ENCODE assay signal across 15 mouse cellular contexts in the genomic region with DNA sequence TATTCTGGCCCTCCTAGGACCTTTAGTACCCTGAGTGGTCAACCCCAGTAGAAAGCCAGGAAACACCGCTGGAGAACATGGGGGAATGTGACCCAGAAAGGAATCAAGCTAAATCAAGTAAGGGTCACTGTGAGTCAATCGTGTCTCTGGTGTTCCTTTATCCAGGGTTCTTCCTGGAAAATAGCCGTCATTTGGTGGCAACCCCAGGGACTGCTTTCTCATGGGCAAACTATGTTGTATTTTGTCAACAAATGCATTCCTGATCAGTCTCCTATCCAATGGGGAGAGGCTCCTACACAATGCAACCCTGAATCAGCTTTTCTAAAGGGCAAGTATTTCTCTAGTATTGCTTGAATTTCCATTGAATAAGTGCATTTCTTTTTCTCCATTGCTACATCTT.
DNase-seq lines count a peak whose midpoint lies in the region.
"Had no signal": no experiment of that assay in that cellular context is flagged by ENCODE, and none has a peak within 500 bp of the region (broad histone marks: within the 10 kb centered on the region; RNA-seq: fewer than 3 reads in every experiment).

No protein-coding gene starts in this region.

- DNase-seq in 3134 (ENCODE audit: extremely low read depth, insufficient read length, low spot score) (peak; percentile 45), adipocyte (ENCODE audit: low spot score) (peak; percentile 12)
- peak; percentile 79 for DNase-seq in Muller cell, postnatal 12 days (ENCODE audit: inconsistent ontology term)
- no peak for DNase-seq in thymus, postnatal 36 days
- DNase-seq in kidney, adult 8-10 months: no peak
- DNase-seq in kidney, postnatal 10 days: no peak
- DNase-seq: adrenal gland, adult 2 months; adrenal gland, postnatal 25 days; B cell, adult 2 months; cerebellum, adult 11 months; cerebellum, adult 18-20 months; cerebellum, adult 8-10 months; cerebellum, adult 9-11 months; cerebellum, postnatal 36 days; forebrain, postnatal 0 days had no signal

Comparison
In these comparisons a context has a peak if more than half of its experiments do, and no peak if none do; other contexts are left out.
1. DNase-seq: peak in 3134 (single experiment), Muller cell, postnatal 12 days (single experiment) and adipocyte (single experiment); none in thymus, postnatal 36 days (0 of 2), kidney, adult 8-10 months (0 of 2) and kidney, postnatal 10 days (single experiment).